Mouse (Mus musculus): ENCODE results near the gene Plpp2.

The Plpp2 gene

DNA sequence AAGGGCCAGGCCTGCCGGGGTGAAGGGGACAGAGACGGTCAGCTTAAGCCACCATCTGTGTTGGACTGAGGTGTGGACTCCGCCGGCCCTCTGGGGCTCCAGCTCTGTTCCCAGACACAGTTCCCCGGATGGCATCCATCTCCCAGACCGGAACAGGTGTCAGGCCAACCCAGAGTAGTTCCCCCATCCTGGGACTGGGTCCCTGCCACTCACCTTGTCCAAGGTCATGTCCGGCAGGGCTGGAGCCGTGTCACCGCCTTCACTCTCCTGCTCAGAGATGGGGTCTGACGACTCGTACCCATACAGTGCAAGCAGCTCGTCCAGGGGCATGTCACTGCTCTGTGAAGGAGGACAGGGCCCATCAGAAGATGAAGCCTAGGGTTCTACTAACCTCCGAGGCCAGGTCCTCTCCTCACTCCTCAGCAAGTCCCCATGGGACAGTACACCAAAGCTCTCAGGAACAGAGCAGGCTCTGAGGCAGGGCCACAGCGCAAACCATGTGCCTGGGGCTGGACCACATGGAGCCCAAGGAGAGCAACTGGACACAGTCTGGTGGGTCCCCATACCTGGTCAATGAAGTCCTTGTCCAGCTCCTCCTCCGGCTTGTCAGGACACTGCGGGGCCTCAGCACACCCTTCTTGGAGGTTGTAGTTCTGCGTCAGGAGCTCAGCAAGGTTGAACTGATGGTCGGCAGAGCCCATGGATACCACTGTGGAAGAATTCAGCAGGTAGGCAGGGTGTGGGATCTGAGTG is 15.6 kb upstream of the Plpp2 start:
- no peak for DNase-seq (ENCODE audit: low spot score)

DNA sequence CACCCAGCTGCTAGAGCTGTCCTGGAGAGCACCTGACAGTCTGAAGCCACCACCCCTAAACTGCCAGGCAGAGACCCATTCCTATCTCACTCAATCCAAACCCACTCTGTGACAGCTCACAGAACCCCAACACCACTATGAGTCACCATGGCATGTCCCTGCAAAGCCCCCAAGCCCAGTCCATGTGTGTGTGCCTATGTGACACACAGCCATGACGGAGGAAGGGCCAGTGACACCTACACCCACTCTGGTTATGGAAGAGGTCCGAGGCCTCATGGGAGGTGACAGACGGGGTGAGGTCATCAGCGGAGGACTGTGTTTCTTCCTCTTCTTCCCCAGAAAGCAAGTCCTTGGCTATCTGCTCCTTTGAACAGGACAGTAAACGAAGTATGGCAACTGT is 14.9 kb upstream of the Plpp2 start:
- DNase-seq (ENCODE audit: low spot score) = no peak

DNA sequence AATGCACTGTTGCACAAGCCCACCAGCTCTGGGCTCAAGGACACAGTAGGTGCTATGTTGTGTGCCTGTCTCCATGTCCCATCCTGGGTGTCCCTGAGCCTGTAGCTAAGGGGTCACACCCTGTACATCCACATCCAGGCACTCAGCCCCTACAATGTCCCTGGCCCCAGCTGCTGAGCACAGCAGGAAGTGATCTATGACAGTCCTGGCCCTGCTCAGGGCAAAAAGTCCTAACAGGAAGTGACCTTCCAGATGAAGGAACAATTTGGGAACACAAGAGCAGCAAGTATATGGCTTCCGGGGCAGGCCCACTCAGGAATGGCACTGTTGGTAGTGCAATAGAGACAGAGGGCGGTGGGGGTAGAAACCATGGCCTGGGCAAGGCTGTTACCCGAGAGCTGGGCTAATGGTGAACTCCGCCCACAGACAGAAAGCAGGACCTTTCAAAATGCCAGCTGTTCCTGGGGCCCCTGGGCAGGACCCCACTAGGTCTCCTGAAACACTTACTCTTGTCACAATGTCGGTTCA is 13.6 kb upstream of the Plpp2 start:
- no peak for DNase-seq (ENCODE audit: low spot score)

DNA sequence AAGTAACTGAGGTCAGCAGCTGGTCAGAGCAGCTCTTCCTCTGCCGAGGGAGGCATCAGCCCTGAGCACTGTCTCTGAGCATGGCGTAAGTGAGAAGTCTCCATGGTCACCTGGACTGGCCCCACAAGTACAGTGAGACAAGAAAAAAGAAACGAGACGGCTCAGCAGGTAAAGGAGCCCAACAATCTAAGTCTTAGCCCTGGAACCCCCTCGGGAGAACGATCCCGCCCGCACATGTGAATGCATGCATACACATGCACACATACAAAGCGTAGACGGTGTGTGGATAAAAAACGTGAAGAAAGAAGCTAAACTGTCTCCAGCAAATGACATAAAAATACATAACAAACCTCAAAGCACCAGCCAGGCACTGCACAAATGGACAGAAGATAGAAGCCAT is 12.9 kb upstream of the Plpp2 start:
- DNase-seq (ENCODE audit: low spot score) = no peak

DNA sequence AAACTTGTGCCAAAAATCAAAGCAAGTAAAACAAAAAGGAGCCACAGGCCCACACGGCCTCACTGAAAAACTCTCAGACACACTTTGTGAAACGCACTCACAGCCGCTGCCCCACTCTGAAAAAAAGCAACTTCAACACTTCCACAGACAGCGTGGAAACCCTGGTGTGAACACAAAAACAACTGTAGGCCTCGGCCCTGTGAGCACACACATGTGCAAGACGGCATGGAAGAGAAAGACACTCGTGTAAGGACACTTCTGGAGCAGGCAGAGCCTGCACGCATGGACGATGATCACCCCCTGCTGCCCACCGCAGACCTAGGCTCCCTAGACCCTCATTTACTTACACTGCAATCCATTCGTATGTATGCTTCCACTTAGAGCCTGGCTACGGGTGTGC is 12.3 kb upstream of the Plpp2 start:
- no peak for DNase-seq (ENCODE audit: low spot score)

DNA sequence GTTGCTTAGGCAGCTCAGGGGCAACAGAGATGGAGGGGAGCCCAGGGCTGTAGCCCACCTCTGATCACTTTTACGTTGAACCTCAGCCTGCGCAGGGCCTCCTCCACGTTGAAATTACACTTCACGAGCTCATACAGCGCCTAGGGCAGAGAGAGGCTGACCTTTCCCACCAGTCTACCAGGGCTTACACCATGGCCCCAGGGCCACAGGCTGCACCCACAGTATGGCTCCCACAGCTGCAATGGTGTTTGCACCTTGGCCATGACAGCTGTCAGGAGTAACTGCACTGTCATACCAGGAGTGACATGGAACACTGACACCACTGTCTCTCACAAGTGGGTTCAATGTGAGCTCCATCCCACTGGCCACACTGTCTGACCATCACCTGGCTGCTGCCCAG is 11.0 kb upstream of the Plpp2 start:
- DNase-seq (ENCODE audit: low spot score) = no peak

DNA sequence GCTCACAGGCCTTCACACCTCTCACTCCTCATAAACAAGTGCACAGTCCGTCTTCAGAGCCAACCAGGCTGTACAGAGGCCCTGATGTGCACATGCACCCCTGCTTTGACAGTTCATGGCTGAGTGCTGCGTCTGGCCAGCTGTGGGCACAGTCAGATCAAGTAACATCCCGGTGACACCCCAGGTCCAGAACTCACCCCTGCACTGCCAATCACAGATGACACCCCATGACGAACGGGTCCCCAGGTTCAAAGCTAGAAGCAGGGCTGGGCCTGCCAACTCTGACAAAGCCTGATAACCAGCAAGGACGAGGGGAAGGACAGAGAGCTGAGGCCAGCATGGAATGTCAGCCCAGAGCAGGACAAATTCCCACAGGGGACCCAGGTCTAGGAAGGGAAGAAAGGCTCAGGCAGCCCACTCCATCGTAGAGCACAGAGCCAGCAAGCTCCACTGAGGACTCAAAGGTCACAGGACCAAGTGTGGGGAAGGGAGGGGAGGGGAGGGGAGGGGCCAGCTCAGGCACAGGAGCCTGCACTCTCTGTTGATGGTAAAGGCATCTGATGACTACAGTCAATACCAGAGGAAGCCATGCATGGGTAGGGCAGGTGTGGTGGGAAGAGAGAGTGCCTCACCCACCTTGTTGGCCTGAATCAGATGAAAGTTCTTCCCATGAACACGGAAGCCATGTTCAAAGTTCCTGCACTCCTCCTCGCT is 10.4 kb upstream of the Plpp2 start:
- no peak for DNase-seq (ENCODE audit: low spot score)

DNA sequence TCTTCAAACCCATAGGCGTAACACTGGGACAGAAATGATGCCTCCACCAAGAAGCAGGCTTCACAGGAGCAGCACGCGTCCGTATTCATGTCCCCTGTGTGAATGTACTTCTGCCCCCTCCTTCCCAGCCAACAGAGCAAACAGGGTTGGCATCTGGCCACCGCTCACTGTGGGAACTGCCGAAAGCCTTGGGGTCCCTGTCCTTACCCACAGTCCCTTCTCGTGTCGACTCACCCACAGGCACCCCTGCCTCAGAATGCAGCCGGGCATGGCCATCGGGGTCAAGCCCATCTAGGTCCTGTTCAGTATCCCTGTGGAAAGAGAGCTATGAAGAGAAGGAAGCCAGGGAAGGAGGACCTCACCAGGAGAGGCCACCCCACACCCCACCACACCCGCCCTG is 8.6 kb upstream of the Plpp2 start:
- DNase-seq (ENCODE audit: low spot score) = no peak

DNA sequence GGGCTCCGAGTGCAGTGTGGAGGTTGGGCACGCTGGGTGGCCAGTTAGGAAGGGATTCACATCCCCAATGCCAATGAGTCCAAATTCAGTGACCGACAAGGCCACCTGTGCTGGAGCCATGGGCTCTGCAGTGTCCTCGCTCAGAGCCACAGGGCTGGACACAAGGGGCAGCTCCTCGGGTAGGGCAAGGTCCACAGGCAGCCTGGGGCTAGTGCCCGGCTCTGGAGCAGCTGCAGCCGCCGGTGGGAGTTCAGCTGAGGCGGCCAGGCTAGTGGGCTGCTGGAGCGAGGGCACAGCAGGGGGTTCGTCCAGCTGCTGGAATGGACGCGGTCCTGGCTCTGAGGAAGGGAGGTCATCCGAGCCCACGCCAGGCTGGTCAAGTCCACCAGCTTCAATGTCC is 7.9 kb upstream of the Plpp2 start:
- DNase-seq (ENCODE audit: low spot score) = no peak

DNA sequence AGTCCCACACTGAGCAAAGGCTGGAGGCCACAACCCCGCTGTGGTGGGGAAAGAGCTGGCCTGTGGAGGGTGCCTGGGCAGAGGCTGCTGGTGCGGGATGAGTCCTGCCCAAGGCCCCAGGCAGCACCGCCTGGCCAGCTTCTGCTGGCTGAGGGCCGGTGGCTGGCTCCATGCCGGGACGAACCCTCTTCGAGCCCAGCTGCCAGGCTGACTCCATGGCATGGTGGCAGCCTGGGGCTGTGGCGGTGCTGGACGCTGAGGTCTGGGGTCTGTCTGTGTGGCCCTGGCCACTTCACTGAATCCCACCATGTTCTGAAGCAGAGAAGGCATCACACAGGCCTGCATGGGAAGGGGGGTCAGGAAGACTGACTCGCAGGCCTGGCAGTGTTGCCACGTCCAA is 7.2 kb upstream of the Plpp2 start:
- no peak for DNase-seq (ENCODE audit: low spot score)

DNA sequence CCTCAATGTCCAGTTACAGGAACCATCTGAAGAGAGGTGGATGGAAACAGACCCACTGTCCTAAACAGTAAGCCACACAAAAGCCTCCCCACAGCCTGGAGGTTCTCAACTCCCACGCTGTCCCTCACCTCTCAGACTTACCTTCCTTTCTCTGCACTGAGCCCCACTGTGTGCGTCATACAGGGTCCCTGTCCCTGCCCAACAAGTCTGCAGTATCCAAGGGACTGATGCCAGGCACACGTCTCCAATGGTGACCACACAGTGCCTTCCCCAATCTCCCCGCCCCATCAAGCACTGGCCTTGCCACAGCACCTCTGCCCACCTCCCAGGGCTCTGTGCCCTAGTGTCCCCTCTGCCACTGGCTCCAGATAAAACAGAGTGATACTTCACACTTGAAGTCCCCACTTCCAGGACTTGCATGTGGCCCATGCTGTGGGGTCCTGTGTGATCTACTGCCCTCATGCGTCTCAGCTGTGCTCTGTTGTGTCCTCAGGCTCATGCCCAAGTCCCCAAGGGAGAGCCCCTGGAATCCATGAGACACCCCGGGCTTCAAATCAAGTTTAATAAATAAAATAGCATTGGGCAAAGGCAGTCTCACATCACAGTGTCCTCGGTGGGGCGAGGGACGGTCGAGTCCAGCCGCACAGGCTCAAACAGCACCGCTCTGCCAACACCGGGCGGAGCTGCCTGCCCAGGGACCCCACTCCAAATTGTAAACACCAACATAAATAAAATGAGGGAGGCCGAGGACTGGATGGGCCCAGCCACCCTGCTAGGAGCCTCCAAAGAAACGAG is 6.3 kb upstream of the Plpp2 start:
- no peak for DNase-seq (ENCODE audit: low spot score)

DNA sequence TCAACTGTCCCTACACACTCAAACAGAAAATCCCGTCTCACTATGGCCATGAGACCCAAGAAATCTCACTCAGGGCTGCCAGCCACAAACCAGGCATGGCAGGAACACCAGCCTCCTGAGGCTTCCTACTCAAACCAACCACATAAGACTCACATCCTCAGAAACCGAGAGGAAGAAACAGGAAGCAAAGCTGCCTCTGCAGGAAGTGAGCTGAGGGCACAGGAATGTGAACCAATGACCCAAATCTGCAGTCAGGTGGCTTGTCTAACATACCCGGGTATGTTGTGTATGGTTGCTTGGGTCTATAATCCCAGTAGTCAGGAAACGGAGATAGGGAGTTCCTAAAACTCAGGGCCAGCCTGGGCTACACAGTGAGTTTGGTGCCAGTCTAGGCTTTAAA is 5.3 kb upstream of the Plpp2 start:
- DNase-seq (ENCODE audit: low spot score) = no peak

DNA sequence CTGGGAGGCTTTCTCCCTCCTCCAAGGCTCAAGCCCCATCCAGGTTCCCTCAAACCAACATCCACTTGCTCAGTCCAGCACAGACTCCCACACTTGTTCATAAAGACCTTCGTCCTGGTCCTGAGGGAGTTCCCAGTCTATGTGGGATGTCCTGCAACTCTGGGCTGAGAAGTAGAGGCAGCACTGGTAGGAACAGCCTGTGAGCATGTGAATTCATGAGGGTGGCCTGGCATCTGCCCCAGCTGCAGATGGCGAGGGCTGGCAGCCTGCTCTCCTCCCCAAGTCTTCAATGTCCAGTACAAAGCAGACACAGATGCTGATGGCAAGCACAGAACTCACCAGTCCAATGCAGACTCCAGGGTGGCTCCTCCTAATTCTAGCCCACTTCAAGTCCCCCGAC is 4.7 kb upstream of the Plpp2 start:
- no peak for DNase-seq (ENCODE audit: low spot score)

DNA sequence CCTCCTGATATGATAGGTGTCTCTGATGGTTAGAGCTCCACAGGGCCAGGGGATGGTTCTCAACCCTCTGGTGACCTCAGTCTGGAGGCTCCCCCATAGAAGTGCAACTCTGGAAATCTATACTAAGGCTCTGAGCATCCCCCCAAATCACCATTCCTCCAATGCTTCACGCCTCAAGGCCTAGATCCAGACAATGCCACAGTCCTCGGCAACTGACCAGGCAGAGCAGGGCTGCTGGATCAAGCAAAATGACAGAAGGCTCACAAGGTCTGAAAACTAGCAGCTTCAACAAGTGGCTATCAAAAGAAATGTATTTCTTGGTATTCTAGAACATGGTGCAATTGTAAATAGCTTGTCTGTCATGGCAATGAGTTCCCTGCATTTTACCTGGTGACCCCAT is 4.2 kb upstream of the Plpp2 start:
- DNase-seq (ENCODE audit: low spot score) = no peak

DNA sequence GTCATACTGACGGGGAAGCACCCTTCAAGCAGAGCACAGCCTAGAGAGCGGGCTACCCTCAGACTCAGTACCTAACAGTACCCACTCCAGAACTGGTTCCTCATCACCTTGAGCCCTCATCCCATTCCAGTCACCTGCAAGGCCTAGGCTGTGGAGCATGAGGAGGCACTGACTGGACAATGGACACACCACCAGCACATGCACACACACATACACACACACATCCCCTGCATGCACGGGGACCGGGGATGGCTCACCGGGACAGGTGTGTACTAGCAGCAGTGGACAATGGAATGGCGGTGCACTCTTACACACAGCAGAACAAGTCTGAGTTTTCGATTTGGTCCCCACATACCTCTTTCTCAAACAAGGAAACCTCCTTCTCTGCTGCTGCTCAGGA is 3.7 kb upstream of the Plpp2 start:
- DNase-seq (ENCODE audit: low spot score) = no peak

DNA sequence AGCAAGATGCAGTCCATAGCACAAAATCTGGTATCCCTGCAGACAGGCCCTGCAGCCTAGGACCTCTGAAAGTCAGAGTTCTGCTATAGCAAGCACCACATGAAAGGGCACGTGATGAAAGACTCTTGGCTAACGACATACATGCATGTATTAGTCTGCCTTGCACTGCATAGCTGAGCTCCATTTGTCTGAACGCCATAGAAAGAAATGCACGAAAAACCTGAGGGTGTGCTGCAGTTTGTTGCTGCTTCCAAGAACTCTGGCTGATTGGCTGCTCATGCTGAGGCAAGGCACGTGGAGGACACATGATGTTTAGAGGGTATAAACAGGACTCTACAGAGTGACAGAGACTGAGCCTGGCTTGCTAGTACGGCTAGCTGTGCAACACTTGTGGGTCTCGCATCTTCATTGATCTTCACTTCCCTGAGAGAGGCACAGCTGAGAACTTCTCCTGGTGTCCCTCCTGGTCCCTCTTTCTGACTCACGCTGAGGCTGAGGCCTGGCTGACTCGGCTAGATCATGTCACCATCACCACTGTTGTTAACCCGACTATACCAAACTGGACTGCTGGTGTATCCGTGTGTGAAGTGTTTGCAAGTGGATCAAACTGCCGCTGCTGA is 3.0 kb upstream of the Plpp2 start:
- DNase-seq (ENCODE audit: low spot score) = no peak

DNA sequence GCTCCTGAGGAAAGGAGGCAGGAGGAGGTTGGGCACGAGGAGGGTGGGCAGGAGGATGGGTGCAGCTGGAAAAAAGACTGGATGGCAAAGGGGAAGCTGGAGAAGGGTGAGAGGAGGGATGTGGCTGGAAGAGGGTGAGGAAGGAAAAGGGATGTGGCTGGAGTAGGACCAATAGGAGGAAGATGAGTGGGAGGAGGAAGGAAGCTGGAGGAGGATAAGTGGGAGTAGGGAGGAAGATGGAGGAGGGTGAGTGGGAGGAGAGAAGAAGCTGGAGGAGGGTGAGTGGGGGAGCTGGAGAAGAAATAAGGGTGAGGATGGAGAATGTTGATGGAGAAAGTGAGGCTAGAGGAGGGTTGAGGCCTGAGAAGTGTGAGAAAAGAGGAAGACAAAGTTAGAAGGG is 1.8 kb upstream of the Plpp2 start:
- DNase-seq (ENCODE audit: low spot score) = no peak

DNA sequence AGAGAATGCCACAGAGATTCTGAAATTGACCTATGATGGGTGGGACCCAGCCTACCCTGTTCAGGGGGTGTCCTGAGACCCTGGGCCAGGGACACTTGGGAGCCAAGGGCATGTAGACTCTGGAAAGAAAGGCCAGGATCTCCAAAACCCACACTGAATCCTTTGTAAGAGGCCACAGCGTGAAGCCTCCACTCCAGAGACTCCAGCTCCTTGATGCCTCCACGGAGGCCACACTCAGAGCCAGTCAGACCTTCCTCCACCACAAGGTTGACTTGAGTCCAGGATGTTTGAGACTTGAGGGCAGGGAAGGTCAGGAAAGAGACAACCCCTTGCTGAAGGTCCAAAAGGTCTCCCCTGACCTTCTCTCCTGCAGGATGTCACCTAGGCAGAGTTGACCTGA is 830 bp upstream of the Plpp2 start:
- DNase-seq (ENCODE audit: low spot score) = no peak

DNA sequence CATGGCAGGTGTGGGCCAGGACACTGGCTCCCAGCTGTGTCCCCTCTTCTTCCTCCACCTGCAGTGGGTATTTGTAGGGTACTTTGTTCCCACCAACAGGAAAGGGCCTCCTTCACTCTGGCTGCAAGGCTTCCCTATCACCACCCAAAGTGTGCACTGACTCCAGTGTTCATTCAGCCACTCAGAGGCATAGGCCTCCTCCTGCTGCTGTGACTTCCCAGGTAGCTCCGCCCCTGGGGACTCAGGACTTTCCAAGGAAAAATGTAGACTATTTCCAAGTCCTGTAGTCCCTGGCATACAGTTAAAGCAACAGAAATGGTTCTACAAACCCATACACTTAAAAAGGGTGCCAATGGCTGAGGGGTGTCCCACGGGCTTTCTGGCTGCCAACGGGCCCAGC is 918 bp downstream of the Plpp2 start:
- no peak for DNase-seq (ENCODE audit: low spot score)

DNA sequence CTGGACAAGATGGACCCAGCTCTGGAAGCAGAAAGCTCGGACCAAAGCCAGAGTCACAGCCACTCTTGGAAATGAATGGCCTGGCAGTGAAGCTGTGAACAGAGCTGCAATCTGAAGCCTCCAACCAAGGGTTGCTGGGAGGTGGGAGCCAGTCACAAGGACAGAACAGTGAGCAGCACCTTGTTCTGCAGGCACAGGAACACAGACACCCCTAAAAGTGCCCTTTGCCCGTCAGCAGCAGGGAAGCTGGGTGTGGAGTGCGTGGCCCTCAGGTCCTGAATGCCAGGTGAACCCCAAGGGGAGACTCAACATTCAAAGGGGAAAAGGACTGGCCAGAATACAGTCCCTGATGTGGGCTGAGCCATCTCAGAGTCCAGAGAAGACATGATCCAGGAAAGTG is 2.0 kb downstream of the Plpp2 start:
- DNase-seq (ENCODE audit: low spot score) = no peak

DNA sequence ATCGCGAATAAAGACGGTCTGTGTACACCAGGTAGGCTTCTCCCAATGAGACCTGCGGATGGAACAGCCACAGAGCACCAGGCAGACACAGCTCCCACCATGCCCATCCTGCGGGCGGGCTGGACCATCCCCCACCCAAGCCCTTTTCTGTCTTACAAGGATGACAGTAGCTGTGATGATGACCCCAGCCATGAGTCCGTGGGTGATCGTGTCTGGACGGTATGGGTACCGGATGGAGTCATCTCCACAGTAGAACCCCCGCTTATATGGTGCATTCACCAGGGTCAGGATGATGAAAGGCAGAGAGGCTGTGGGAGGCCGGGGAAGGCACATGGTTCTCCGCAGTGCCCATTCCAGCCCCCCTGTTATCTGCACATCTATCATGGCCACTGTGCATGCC is 2.9 kb downstream of the Plpp2 start:
- DNase-seq (ENCODE audit: low spot score) = no peak

DNA sequence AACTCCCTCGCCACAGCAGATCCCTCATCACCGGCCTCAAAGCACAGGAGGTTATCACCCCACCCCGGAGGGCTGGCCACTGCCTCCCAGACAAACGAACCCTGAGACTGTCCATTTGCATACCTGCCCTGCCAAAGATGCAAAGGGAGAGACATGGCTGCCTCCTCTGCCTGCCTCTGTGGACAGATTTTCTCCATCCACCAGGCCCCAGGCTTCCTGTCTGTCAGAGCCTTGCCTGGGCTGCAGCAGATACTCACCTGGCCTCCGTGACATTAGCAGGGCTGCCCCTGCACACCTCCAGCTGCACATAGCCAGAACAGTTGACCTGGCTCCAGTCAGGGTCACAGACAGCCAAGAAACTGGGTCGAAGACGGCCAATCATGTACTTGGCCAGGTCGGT is 3.4 kb downstream of the Plpp2 start:
- no peak for DNase-seq (ENCODE audit: low spot score)

DNA sequence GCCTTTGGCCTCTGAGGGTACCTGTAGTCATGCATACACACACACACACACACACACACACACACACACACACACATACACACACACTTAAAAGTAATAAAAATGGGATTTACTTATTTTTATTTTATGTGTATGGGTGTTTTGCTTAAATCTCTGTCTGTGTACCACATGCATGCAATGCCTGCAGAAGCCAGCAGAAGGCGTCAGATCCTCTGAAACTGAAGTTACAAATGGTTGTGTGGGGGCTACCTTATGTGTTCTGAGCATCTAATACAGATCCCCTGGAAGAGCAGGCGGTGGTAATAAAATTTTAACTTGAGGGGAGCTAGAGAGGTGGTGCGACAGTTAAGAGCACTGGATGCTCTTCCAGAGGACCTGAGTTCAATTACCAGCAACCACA is 5.5 kb downstream of the Plpp2 start:
- no peak for DNase-seq (ENCODE audit: low spot score)

Measured in embryo, embryonic 10.5 days (tissue).